Mouse (Mus musculus) testis, adult 10 weeks (tissue): ENCODE data around the gene AC129217.1. TPM values are rescaled to one million over a fixed set of nuclear protein-coding genes. Genes with fewer than 3 reads are reported as not detected.

ENCODE experiments used
- polyA plus RNA-seq: library from polyadenylated mRNA; stranded (reverse); fragments of 350-450 nt; fragmentation: Illumina TruSeq; extraction: RNeasy Lipid Tissue Mini Kit (QIAGEN cat#74804); gene quantifications from one replicate; pipeline ENCODE4 v1.2.3, GENCODE M21; 2014; ENCODE audit warnings: low read depth, low replicate concordance

AC129217.1 gene
- polyA plus RNA-seq, 1 experiment from 2014 or later: 0.76 TPM

Other genes with a start within 250 kb of the AC129217.1 start
- gene Slc22a8, start 238.5 kb upstream of the AC129217.1 start, polyA plus RNA-seq: not detected
- gene Slc22a6, start 211.7 kb upstream of the AC129217.1 start, polyA plus RNA-seq: not detected
- gene Chrm1, start 166.0 kb upstream of the AC129217.1 start, polyA plus RNA-seq: not detected
- gene Slc3a2, start 106.4 kb upstream of the AC129217.1 start, polyA plus RNA-seq: 109 TPM
- gene Wdr74, start 93.9 kb upstream of the AC129217.1 start, polyA plus RNA-seq: 12.8 TPM
- 11.7 TPM for gene 1700092M07Rik, start 89.1 kb upstream of the AC129217.1 start, polyA plus RNA-seq
- gene Stx5a, start 88.4 kb upstream of the AC129217.1 start, polyA plus RNA-seq: 48.6 TPM
- gene Nxf1, start 72.7 kb upstream of the AC129217.1 start, polyA plus RNA-seq: 182 TPM
- gene Tmem223, start 58.8 kb upstream of the AC129217.1 start, polyA plus RNA-seq: 4.5 TPM
- gene Tmem179b, start 55.3 kb upstream of the AC129217.1 start, polyA plus RNA-seq: 14.4 TPM
- gene Taf6l, start 43.4 kb upstream of the AC129217.1 start, polyA plus RNA-seq: 3.2 TPM
- gene Polr2g, start 31.2 kb upstream of the AC129217.1 start, polyA plus RNA-seq: 51.5 TPM
- 5.3 TPM for gene Zbtb3, start 27.2 kb upstream of the AC129217.1 start, polyA plus RNA-seq
- gene Ttc9c, start 10.4 kb upstream of the AC129217.1 start, polyA plus RNA-seq: 14.5 TPM
- 45.8 TPM for gene Hnrnpul2, start 9.8 kb upstream of the AC129217.1 start, polyA plus RNA-seq
- 360 TPM for gene Bscl2, start 7.7 kb downstream of the AC129217.1 start, polyA plus RNA-seq
- 0.53 TPM for gene Gng3, start 9.4 kb downstream of the AC129217.1 start, polyA plus RNA-seq
- gene Lrrn4cl, start 21.0 kb downstream of the AC129217.1 start, polyA plus RNA-seq: 0.56 TPM
- gene Ubxn1, start 41.7 kb downstream of the AC129217.1 start, polyA plus RNA-seq: 23.5 TPM
- 2.4 TPM for gene Uqcc3, start 51.1 kb downstream of the AC129217.1 start, polyA plus RNA-seq
- 107 TPM for gene Lbhd1, start 54.0 kb downstream of the AC129217.1 start, polyA plus RNA-seq
- not detected for gene Gm49403, start 54.2 kb downstream of the AC129217.1 start, polyA plus RNA-seq
- 35.7 TPM for gene 1810009A15Rik, start 59.1 kb downstream of the AC129217.1 start, polyA plus RNA-seq
- not detected for gene Gm49416, start 59.2 kb downstream of the AC129217.1 start, polyA plus RNA-seq
- 0.32 TPM for gene Ints5, start 63.2 kb downstream of the AC129217.1 start, polyA plus RNA-seq
- gene Ganab, start 68.3 kb downstream of the AC129217.1 start, polyA plus RNA-seq: 30.6 TPM
- gene B3gat3, start 90.6 kb downstream of the AC129217.1 start, polyA plus RNA-seq: 2.5 TPM
- gene Rom1, start 99.6 kb downstream of the AC129217.1 start, polyA plus RNA-seq: 1.2 TPM
- gene Eml3, start 99.8 kb downstream of the AC129217.1 start, polyA plus RNA-seq: 0.77 TPM
- gene Mta2, start 112.1 kb downstream of the AC129217.1 start, polyA plus RNA-seq: 44.3 TPM
- 7.6 TPM for gene Tut1, start 124.1 kb downstream of the AC129217.1 start, polyA plus RNA-seq
- 146 TPM for gene Eef1g, start 137.3 kb downstream of the AC129217.1 start, polyA plus RNA-seq
- gene Ahnak, start 159.5 kb downstream of the AC129217.1 start, polyA plus RNA-seq: 4.2 TPM